Mouse (Mus musculus): ENCODE measurements around the gene H2afz.
"Not testable (repeated sequence)": the region's sequence is repeated elsewhere in the genome, so short reads cannot be mapped to it uniquely, and the experiment has no call there.

H2afz gene

GRCm38 (mm10) chr3:137863330-137864123 lies 760 bp upstream of the H2afz start:
- DNase-seq = no peak

- DNase-seq = peak; percentile 96
Measured at GRCm38 (mm10) chr3:137864988-137865982, 998 bp downstream of the H2afz start.

- no peak for DNase-seq
Measured at GRCm38 (mm10) chr3:137867133-137867436, 2.8 kb downstream of the H2afz start.

- DNase-seq = peak; percentile 83
Measured at GRCm38 (mm10) chr3:137867437-137868093, 3.3 kb downstream of the H2afz start, which contains the start of gene Dnajb14. Dnajb14 (plus strand) TSS chr3:137867675.

GRCm38 (mm10) chr3:137868094-137868913 lies 4.0 kb downstream of the H2afz start:
- no peak for DNase-seq

GRCm38 (mm10) chr3:137869395-137869794 lies 5.1 kb downstream of the H2afz start:
- DNase-seq = no peak

- DNase-seq = no peak
Measured at GRCm38 (mm10) chr3:137879313-137879712, 15.0 kb downstream of the H2afz start.

- DNase-seq = no peak
Measured at GRCm38 (mm10) chr3:137880109-137880748, 15.9 kb downstream of the H2afz start.

GRCm38 (mm10) chr3:137881093-137881492 lies 16.8 kb downstream of the H2afz start:
- DNase-seq = no peak

- no peak for DNase-seq
Measured at GRCm38 (mm10) chr3:137887961-137888360, 23.7 kb downstream of the H2afz start.

GRCm38 (mm10) chr3:137891089-137891488 lies 26.8 kb downstream of the H2afz start:
- no peak for DNase-seq

- DNase-seq = no peak
Measured at GRCm38 (mm10) chr3:137892118-137892517, 27.8 kb downstream of the H2afz start.

- no peak for DNase-seq
Measured at GRCm38 (mm10) chr3:137893789-137894188, 29.5 kb downstream of the H2afz start.

- DNase-seq = peak; percentile 58
Measured at GRCm38 (mm10) chr3:137895196-137895595, 30.9 kb downstream of the H2afz start.

GRCm38 (mm10) chr3:137896386-137896785 lies 32.1 kb downstream of the H2afz start:
- DNase-seq = no peak

GRCm38 (mm10) chr3:137896867-137897266 lies 32.6 kb downstream of the H2afz start:
- DNase-seq = no peak

- DNase-seq = no peak
Measured at GRCm38 (mm10) chr3:137897685-137898084, 33.4 kb downstream of the H2afz start.

GRCm38 (mm10) chr3:137900149-137900548 lies 35.9 kb downstream of the H2afz start:
- DNase-seq = no peak

- DNase-seq = no peak
Measured at GRCm38 (mm10) chr3:137913093-137913492, 48.8 kb downstream of the H2afz start.

- DNase-seq = not testable (repeated sequence)
Measured at GRCm38 (mm10) chr3:137914567-137914966, 50.3 kb downstream of the H2afz start.

All from liver (tissue).